Mouse (Mus musculus): ENCODE measurements around the gene Fn1.
A peak's percentile ranks its signal among the peaks of the same experiment; 100 is the strongest.

The Fn1 gene

GRCm38 (mm10) chr1:71650741-71651140, 2.3 kb downstream of the Fn1 start:
- peak; percentile 54 for DNase-seq (ENCODE audit: low spot score)

- no peak for DNase-seq (ENCODE audit: low spot score)
Observed at GRCm38 (mm10) chr1:71648166-71648565, 4.8 kb downstream of the Fn1 start.

GRCm38 (mm10) chr1:71646774-71647173, 6.2 kb downstream of the Fn1 start:
- no peak for DNase-seq (ENCODE audit: low spot score)

GRCm38 (mm10) chr1:71645999-71646398, 7.0 kb downstream of the Fn1 start:
- DNase-seq (ENCODE audit: low spot score): no peak

GRCm38 (mm10) chr1:71645466-71645865, 7.5 kb downstream of the Fn1 start:
- no peak for DNase-seq (ENCODE audit: low spot score)

GRCm38 (mm10) chr1:71642794-71643193, 10.2 kb downstream of the Fn1 start:
- DNase-seq (ENCODE audit: low spot score): no peak

GRCm38 (mm10) chr1:71641206-71641605, 11.8 kb downstream of the Fn1 start:
- no peak for DNase-seq (ENCODE audit: low spot score)

GRCm38 (mm10) chr1:71640157-71640556, 12.8 kb downstream of the Fn1 start:
- no peak for DNase-seq (ENCODE audit: low spot score)

GRCm38 (mm10) chr1:71636665-71637064, 16.3 kb downstream of the Fn1 start:
- no peak for DNase-seq (ENCODE audit: low spot score)

- DNase-seq (ENCODE audit: low spot score): no peak
Observed at GRCm38 (mm10) chr1:71636116-71636515, 16.9 kb downstream of the Fn1 start.

- DNase-seq (ENCODE audit: low spot score): no peak
Observed at GRCm38 (mm10) chr1:71635101-71636014, 17.6 kb downstream of the Fn1 start.

GRCm38 (mm10) chr1:71634471-71634981, 18.5 kb downstream of the Fn1 start:
- no peak for DNase-seq (ENCODE audit: low spot score)

GRCm38 (mm10) chr1:71632387-71632786, 20.6 kb downstream of the Fn1 start:
- no peak for DNase-seq (ENCODE audit: low spot score)

- DNase-seq (ENCODE audit: low spot score): no peak
Observed at GRCm38 (mm10) chr1:71631811-71632210, 21.2 kb downstream of the Fn1 start.

GRCm38 (mm10) chr1:71630243-71630642, 22.8 kb downstream of the Fn1 start:
- DNase-seq (ENCODE audit: low spot score): no peak

- DNase-seq (ENCODE audit: low spot score): no peak
Observed at GRCm38 (mm10) chr1:71623625-71624024, 29.4 kb downstream of the Fn1 start.

- no peak for DNase-seq (ENCODE audit: low spot score)
Observed at GRCm38 (mm10) chr1:71621526-71621925, 31.5 kb downstream of the Fn1 start.

GRCm38 (mm10) chr1:71614545-71615246, 38.3 kb downstream of the Fn1 start:
- peak; percentile 52 for DNase-seq (ENCODE audit: low spot score)

- DNase-seq (ENCODE audit: low spot score): no peak
Observed at GRCm38 (mm10) chr1:71612256-71612655, 40.7 kb downstream of the Fn1 start.

GRCm38 (mm10) chr1:71609916-71610315, 43.1 kb downstream of the Fn1 start:
- DNase-seq (ENCODE audit: low spot score): no peak

- DNase-seq (ENCODE audit: low spot score): no peak
Observed at GRCm38 (mm10) chr1:71609057-71609775, 43.8 kb downstream of the Fn1 start.

GRCm38 (mm10) chr1:71606600-71607325, 46.2 kb downstream of the Fn1 start:
- no peak for DNase-seq (ENCODE audit: low spot score)

All from embryo, embryonic 10 days (tissue).